Comparison of ENCODE assay signal across 9 mouse cellular contexts in the genomic region with DNA sequence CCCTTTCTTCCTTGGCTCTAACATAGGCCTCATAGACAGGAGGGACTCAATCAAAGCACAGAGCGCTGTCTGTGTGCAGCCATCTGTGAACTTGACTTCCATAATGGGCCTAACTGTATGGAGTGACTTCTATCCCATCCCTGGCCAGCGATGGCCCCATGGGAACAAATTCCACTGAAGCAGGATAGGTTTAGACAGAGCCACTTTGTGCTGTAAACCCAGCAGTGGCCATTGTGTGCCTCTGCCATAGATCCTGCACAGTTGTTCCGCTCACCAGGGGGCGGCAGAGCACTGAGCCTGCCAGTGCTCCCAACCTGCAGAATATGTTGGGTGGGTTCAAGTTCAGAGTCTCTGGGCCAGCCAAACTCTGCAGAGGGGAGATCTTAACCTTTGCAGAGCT. TPM values are rescaled to one million over a fixed set of nuclear protein-coding genes. Genes with fewer than 3 reads are reported as not detected.
DNase-seq lines count a peak whose midpoint lies in the region; ATAC-seq lines count a peak whose summit lies in the region.
"Had no signal": no experiment of that assay in that cellular context is flagged by ENCODE, and none has a peak within 500 bp of the region (broad histone marks: within the 10 kb centered on the region; RNA-seq: fewer than 3 reads in every experiment).

No protein-coding gene starts in this region.

- no peak overlapping the region for H3K4me3 ChIP-seq in liver, embryonic 12.5 days
- no peak overlapping the region for H3K4me3 ChIP-seq in forebrain, embryonic 13.5 days
- H3K4me3 ChIP-seq: limb, embryonic 13.5 days had no signal

- H3K27ac ChIP-seq in liver, embryonic 12.5 days: no peak overlapping the region
- no peak overlapping the region for H3K27ac ChIP-seq in forebrain, embryonic 13.5 days
- H3K27ac ChIP-seq: limb, embryonic 13.5 days had no signal

- no peaks in the 10 kb centered on the region for H3K27me3 ChIP-seq in liver, embryonic 12.5 days (replicated peaks)
- H3K27me3 ChIP-seq in forebrain, embryonic 13.5 days: no peaks in the 10 kb centered on the region
- H3K27me3 ChIP-seq: limb, embryonic 13.5 days had no signal

- no peak for ATAC-seq in liver, embryonic 12.5 days
- peak; percentile 76 for ATAC-seq in megakaryocyte progenitor cell, adult 5-6 weeks (replicated peaks; ENCODE audit: poor library complexity)
- no peak for ATAC-seq in forebrain, embryonic 13.5 days

- peak; percentile 34 for DNase-seq in adrenal gland, adult 2 months
- DNase-seq in adrenal gland, adult 8-10 months: no peak
- peak; percentile 39 for DNase-seq in liver
- peak; percentile 64 to 80 for DNase-seq in cerebellum, postnatal 10 days
- DNase-seq in gastrocnemius, adult 8-10 months (ENCODE audit: low spot score in 2 of 2): no peak

- WGBS in liver, embryonic 12.5 days (ENCODE audit: insufficient replicate concordance): 82% methylated on average over 4 of the region's 4 CpGs
- WGBS in forebrain, embryonic 13.5 days: 92% methylated on average over 4 of the region's 4 CpGs

- no peaks in the 10 kb centered on the region for H3K9me3 ChIP-seq in liver, embryonic 12.5 days (replicated peaks)
- no peaks in the 10 kb centered on the region for H3K9me3 ChIP-seq in forebrain, embryonic 13.5 days (replicated peaks)
- H3K9me3 ChIP-seq: limb, embryonic 13.5 days had no signal

- H3K4me2 ChIP-seq in liver, embryonic 12.5 days: no peak overlapping the region
- H3K4me2 ChIP-seq in forebrain, embryonic 13.5 days: no peak overlapping the region
- H3K4me2 ChIP-seq: limb, embryonic 13.5 days had no signal

- H3K36me3 ChIP-seq in liver, embryonic 12.5 days: peaks cover 92% of the 10 kb centered on the region
- peaks cover 89% of the 10 kb centered on the region for H3K36me3 ChIP-seq in forebrain, embryonic 13.5 days (ENCODE audit: poor library complexity, severe bottlenecking)

- peaks cover 22% of the 10 kb centered on the region for H3K4me1 ChIP-seq in liver, embryonic 12.5 days
- H3K4me1 ChIP-seq in forebrain, embryonic 13.5 days: no peaks in the 10 kb centered on the region
- H3K4me1 ChIP-seq: limb, embryonic 13.5 days had no signal

- no peak overlapping the region for H3K9ac ChIP-seq in liver, embryonic 12.5 days
- no peak overlapping the region for H3K9ac ChIP-seq in forebrain, embryonic 13.5 days
- H3K9ac ChIP-seq: limb, embryonic 13.5 days had no signal

RNA-seq across cellular contexts. Expression of gene Gm13420, which starts 43.8 kb away (rescaled TPM):
- not detected for total RNA-seq in adrenal gland, adult 2 months (2021)
- 0.16 TPM in 1 of 2 replicates, not detected in the other for polyA plus RNA-seq in adrenal gland, adult 2 months (2012; rRNA removed)
- total RNA-seq in adrenal gland, adult 8-10 months (2022): under 1 TPM in 2 of 4 experiments, not detected in 2; 0.43 to 0.46 TPM
- polyA plus RNA-seq in liver, embryonic 12.5 days (2016; fragmentation: Nextera tagmentation; extraction: Ambion mirVana): 0.28 and 0.41 TPM in 2 replicates
- not detected in 2 replicates for total RNA-seq in megakaryocyte progenitor cell, adult 5-6 weeks (2015)
- total RNA-seq in megakaryocyte progenitor cell, adult 5-6 weeks (2017): not detected in 2 replicates
- total RNA-seq in gastrocnemius, adult 8-10 months (2022): not detected
- polyA plus RNA-seq in forebrain, embryonic 13.5 days (2015; fragmentation: Nextera tagmentation; extraction: Ambion mirVana): not detected in 2 replicates
- polyA plus RNA-seq: limb, embryonic 13.5 days had no signal

RNA-seq across cellular contexts. Expression of gene Gm13547, which starts 51.4 kb away (rescaled TPM):
- total RNA-seq in adrenal gland, adult 2 months (2021): not detected
- polyA plus RNA-seq in adrenal gland, adult 2 months (2012; rRNA removed): not detected in 2 replicates
- not detected for total RNA-seq in adrenal gland, adult 8-10 months (2022)
- polyA plus RNA-seq in liver, embryonic 12.5 days (2016; fragmentation: Nextera tagmentation; extraction: Ambion mirVana): not detected in 2 replicates
- not detected in 2 replicates for total RNA-seq in megakaryocyte progenitor cell, adult 5-6 weeks (2015)
- total RNA-seq in megakaryocyte progenitor cell, adult 5-6 weeks (2017): not detected in 2 replicates
- total RNA-seq in gastrocnemius, adult 8-10 months (2022): not detected
- polyA plus RNA-seq in forebrain, embryonic 13.5 days (2015; fragmentation: Nextera tagmentation; extraction: Ambion mirVana): 0.72 TPM in 1 of 2 replicates, not detected in the other

Comparison
In these comparisons a context has a peak if more than half of its experiments do, and no peak if none do; other contexts are left out.
1. DNase-seq: peak in adrenal gland, adult 2 months (single experiment), liver (single experiment) and cerebellum, postnatal 10 days (2 of 2); none in adrenal gland, adult 8-10 months (single experiment) and gastrocnemius, adult 8-10 months (0 of 2).